Mouse (Mus musculus) CD4-positive, CD25-positive, alpha-beta regulatory T cell, adult 4 months (primary cell): ENCODE results near the gene Cchcr1. TPM values are rescaled to one million over a fixed set of nuclear protein-coding genes. Genes with fewer than 3 reads are reported as not detected.
A peak's percentile ranks its signal among the peaks of the same experiment; 100 is the strongest.

Experiments used
- ATAC-seq: one replicate; pipeline ENCODE4 v1.8.0; 2017
- polyA plus RNA-seq, 2 experiments: library from polyadenylated mRNA; unstranded; fragments of 100-300 nt; shearing (Covaris generic); gene quantifications; one replicate each; pipeline ENCODE4 v1.2.1; 2017

Gene Cchcr1
- polyA plus RNA-seq, 2 experiments from 2014 or later, result 5.5 to 7.6 TPM

- ATAC-seq, result peak; percentile 22
These were observed 824 bp upstream of the Cchcr1 start for GRCm38 (mm10) chr17:35515911-35516640.

GRCm38 (mm10) chr17:35517526-35517925 lies 626 bp downstream of the Cchcr1 start:
- no peak for ATAC-seq

- ATAC-seq, result no peak
These were observed 7.5 kb downstream of the Cchcr1 start for GRCm38 (mm10) chr17:35524354-35524753.

- ATAC-seq, result no peak
These were observed 9.7 kb downstream of the Cchcr1 start for GRCm38 (mm10) chr17:35526644-35527043.

GRCm38 (mm10) chr17:35532360-35532759 lies 15.5 kb downstream of the Cchcr1 start:
- ATAC-seq, result no peak

GRCm38 (mm10) chr17:35532901-35533300 lies 16.0 kb downstream of the Cchcr1 start, which contains the start of gene Psors1c2:
Gene Psors1c2, plus strand, starts transcription at chr17:35533201.
- no peak for ATAC-seq

GRCm38 (mm10) chr17:35534343-35534742 lies 17.4 kb downstream of the Cchcr1 start:
- ATAC-seq, result peak; percentile 63

- ATAC-seq, result no peak
These were observed 20.5 kb downstream of the Cchcr1 start for GRCm38 (mm10) chr17:35537421-35537820.

- ATAC-seq, result no peak
These were observed 21.6 kb downstream of the Cchcr1 start for GRCm38 (mm10) chr17:35538476-35538875.

- ATAC-seq, result no peak
These were observed 22.6 kb downstream of the Cchcr1 start for GRCm38 (mm10) chr17:35539540-35539939.

- no peak for ATAC-seq
These were observed 26.0 kb downstream of the Cchcr1 start for GRCm38 (mm10) chr17:35542761-35543411.

GRCm38 (mm10) chr17:35543412-35543861 lies 26.5 kb downstream of the Cchcr1 start:
- no peak for ATAC-seq

- ATAC-seq, result no peak
These were observed 27.1 kb downstream of the Cchcr1 start for GRCm38 (mm10) chr17:35544001-35544400.

- no peak for ATAC-seq
These were observed 27.8 kb downstream of the Cchcr1 start for GRCm38 (mm10) chr17:35544680-35545079.

GRCm38 (mm10) chr17:35547465-35547864 lies 30.6 kb downstream of the Cchcr1 start:
- ATAC-seq, result no peak

- no peak for ATAC-seq
These were observed 31.7 kb downstream of the Cchcr1 start for GRCm38 (mm10) chr17:35548636-35549035.

- no peak for ATAC-seq
These were observed 32.7 kb downstream of the Cchcr1 start for GRCm38 (mm10) chr17:35549437-35550142.

GRCm38 (mm10) chr17:35550143-35550494 lies 33.2 kb downstream of the Cchcr1 start:
- no peak for ATAC-seq

GRCm38 (mm10) chr17:35550871-35551270 lies 34.0 kb downstream of the Cchcr1 start:
- ATAC-seq, result no peak

- no peak for ATAC-seq
These were observed 35.0 kb downstream of the Cchcr1 start, which contains the start of gene Cdsn for GRCm38 (mm10) chr17:35551881-35552414. Gene Cdsn, plus strand, starts transcription at chr17:35552128.

- no peak for ATAC-seq
These were observed 37.4 kb downstream of the Cchcr1 start for GRCm38 (mm10) chr17:35554321-35554720.

- no peak for ATAC-seq
These were observed 38.0 kb downstream of the Cchcr1 start for GRCm38 (mm10) chr17:35554761-35555397.
